In genomic region chr11:32226124-32226871, GRCm38 (mm10) we compare ENCODE assay signal across 8 mouse cellular contexts. TPM values are rescaled to one million over a fixed set of nuclear protein-coding genes. Genes with fewer than 3 reads are reported as not detected.
DNase-seq lines count a peak whose midpoint lies in the region; ATAC-seq and TF ChIP-seq lines count a peak whose summit lies in the region.

Gene Mpg, plus strand, starts transcription at chr11:32226505.

- no peaks in the 10 kb centered on the region for H3K9me3 ChIP-seq in E14TG2a.4 (ENCODE audit: low read length)
- no peaks in the 10 kb centered on the region for H3K9me3 ChIP-seq in forebrain, embryonic 11.5 days (ENCODE audit: control insufficient read depth, low read length)
- H3K9me3 ChIP-seq in heart, embryonic 15.5 days (replicated peaks): no peaks in the 10 kb centered on the region
- no peaks in the 10 kb centered on the region for H3K9me3 ChIP-seq in liver, postnatal 0 days (ENCODE audit: low read length)
- H3K9me3 ChIP-seq in neural tube, embryonic 13.5 days: no peaks in the 10 kb centered on the region

- peak within 1 kb of the TSS; percentile 69 for H3K4me2 ChIP-seq in forebrain, embryonic 11.5 days (ENCODE audit: low read depth, low read length, severe bottlenecking)
- peak within 1 kb of the TSS; percentile 85 for H3K4me2 ChIP-seq in heart, embryonic 15.5 days
- H3K4me2 ChIP-seq in liver, postnatal 0 days (ENCODE audit: low read depth, low read length): peak within 1 kb of the TSS; percentile 83
- peak within 1 kb of the TSS; percentile 73 for H3K4me2 ChIP-seq in neural tube, embryonic 13.5 days

- peak; percentile 85 for ATAC-seq in forebrain, embryonic 11.5 days (replicated peaks; ENCODE audit: low FRiP score)
- peak; percentile 72 for ATAC-seq in heart, embryonic 15.5 days (replicated peaks; ENCODE audit: insufficient number of reproducible peaks, insufficient read depth, low FRiP score, low read depth)
- peak; percentile 90 for ATAC-seq in liver, postnatal 0 days
- peak; percentile 83 for ATAC-seq in neural tube, embryonic 13.5 days (ENCODE audit: low read depth)

- peak; percentile 87 for DNase-seq in c-Kit-negative CD71-positive TER-119-positive erythroid progenitor cells, embryonic 14.5 days (ENCODE audit: low read depth, low spot score)
- peak; percentile 93 for DNase-seq in forebrain, embryonic 11.5 days (ENCODE audit: low spot score)
- DNase-seq in kidney, postnatal 25 days: peak; percentile 91 to 95
- DNase-seq in liver, postnatal 0 days: peak; percentile 96
- peak; percentile 82 for DNase-seq in telencephalon, adult 2 months (ENCODE audit: low read depth, low spot score)

- TF ChIP-seq EP300 in liver, postnatal 0 days (IDR thresholded peaks at IDR 0.05; ENCODE audit: low read depth): no peak

- peaks cover 31% of the 10 kb centered on the region for H3K27me3 ChIP-seq in E14TG2a.4 (ENCODE audit: insufficient read depth, low read length)
- H3K27me3 ChIP-seq in forebrain, embryonic 11.5 days (ENCODE audit: control insufficient read depth, insufficient read depth, low read length): peaks cover 11% of the 10 kb centered on the region; the same call in 1 of the 2 replicates
- H3K27me3 ChIP-seq in heart, embryonic 15.5 days: no peaks in the 10 kb centered on the region
- peaks cover 32% of the 10 kb centered on the region for H3K27me3 ChIP-seq in liver, postnatal 0 days (ENCODE audit: insufficient read depth, low read length)
- H3K27me3 ChIP-seq in neural tube, embryonic 13.5 days: peaks cover 28% of the 10 kb centered on the region

- TF ChIP-seq CTCF in E14TG2a.4 (conservative IDR thresholded peaks at IDR 0.05; ENCODE audit: low read length): no peak
- TF ChIP-seq CTCF in liver, postnatal 0 days (IDR thresholded peaks at IDR 0.05; ENCODE audit: low read depth): no peak

- WGBS in forebrain, embryonic 11.5 days: 4% methylated on average over 47 of the region's 47 CpGs
- 2% methylated on average over 47 of the region's 47 CpGs for WGBS in heart, embryonic 15.5 days
- 2% methylated on average over 47 of the region's 47 CpGs for WGBS in liver, postnatal 0 days (ENCODE audit: insufficient replicate concordance)
- 4% methylated on average over 47 of the region's 47 CpGs for WGBS in neural tube, embryonic 13.5 days

- H3K9ac ChIP-seq in forebrain, embryonic 11.5 days (ENCODE audit: low read length): peak within 1 kb of the TSS; percentile 85
- H3K9ac ChIP-seq in heart, embryonic 15.5 days: peak within 1 kb of the TSS; percentile 78
- peak within 1 kb of the TSS; percentile 89 for H3K9ac ChIP-seq in liver, postnatal 0 days (replicated peaks)
- H3K9ac ChIP-seq in neural tube, embryonic 13.5 days: peak within 1 kb of the TSS; percentile 86

- H3K36me3 ChIP-seq in E14TG2a.4 (ENCODE audit: insufficient read depth, low read length): peaks cover 37% of the 10 kb centered on the region
- peaks cover 2% of the 10 kb centered on the region; the same call in 1 of the 2 replicates for H3K36me3 ChIP-seq in forebrain, embryonic 11.5 days (ENCODE audit: control insufficient read depth, insufficient read depth, low read length)
- peaks cover 12% of the 10 kb centered on the region; the same call in 1 of the 2 replicates for H3K36me3 ChIP-seq in heart, embryonic 15.5 days
- peaks cover 24% of the 10 kb centered on the region for H3K36me3 ChIP-seq in liver, postnatal 0 days (replicated peaks; ENCODE audit: insufficient read depth, low read length)
- peaks cover 23% of the 10 kb centered on the region for H3K36me3 ChIP-seq in neural tube, embryonic 13.5 days

- peak within 1 kb of the TSS; percentile 91 for H3K4me3 ChIP-seq in E14TG2a.4 (replicated peaks; ENCODE audit: low read length)
- H3K4me3 ChIP-seq in forebrain, embryonic 11.5 days (ENCODE audit: low read depth, low read length): peak within 1 kb of the TSS; percentile 59
- H3K4me3 ChIP-seq in heart, embryonic 15.5 days: peak within 1 kb of the TSS; percentile 70
- peak within 1 kb of the TSS; percentile 81 for H3K4me3 ChIP-seq in liver, postnatal 0 days (ENCODE audit: low read depth, low read length)
- peak within 1 kb of the TSS; percentile 69 for H3K4me3 ChIP-seq in neural tube, embryonic 13.5 days

- no peak within 1 kb of the TSS; the same call in 1 of the 2 replicates for H3K27ac ChIP-seq in forebrain, embryonic 11.5 days (ENCODE audit: low read depth, low read length)
- peak within 1 kb of the TSS; percentile 88 for H3K27ac ChIP-seq in heart, embryonic 15.5 days
- H3K27ac ChIP-seq in liver, postnatal 0 days (ENCODE audit: low read depth): peak within 1 kb of the TSS; percentile 77
- H3K27ac ChIP-seq in neural tube, embryonic 13.5 days (replicated peaks): peak within 1 kb of the TSS; percentile 87

- H3K4me1 ChIP-seq in E14TG2a.4 (replicated peaks; ENCODE audit: low read depth, low read length): peaks cover 51% of the 10 kb centered on the region
- peaks cover 11% of the 10 kb centered on the region for H3K4me1 ChIP-seq in forebrain, embryonic 11.5 days (replicated peaks; ENCODE audit: control insufficient read depth, insufficient read depth, low read length)
- peaks cover 47% of the 10 kb centered on the region for H3K4me1 ChIP-seq in heart, embryonic 15.5 days (replicated peaks)
- H3K4me1 ChIP-seq in liver, postnatal 0 days (ENCODE audit: insufficient read depth): peaks cover 33% of the 10 kb centered on the region
- H3K4me1 ChIP-seq in neural tube, embryonic 13.5 days (replicated peaks): peaks cover 59% of the 10 kb centered on the region

RNA-seq across cellular contexts. Expression of gene Mpg, which starts in this region (rescaled TPM):
- 27.7 and 28.0 TPM in 2 replicates for polyA plus RNA-seq in forebrain, embryonic 11.5 days (2014; fragmentation: Nextera tagmentation; extraction: Ambion mirVana)
- 14.3 and 22.4 TPM in 2 replicates for polyA plus RNA-seq in heart, embryonic 15.5 days (2015; fragmentation: Nextera tagmentation; extraction: Ambion mirVana)
- polyA plus RNA-seq in liver, postnatal 0 days (2015; fragmentation: Nextera tagmentation; extraction: Ambion mirVana): 13.5 and 14.2 TPM in 2 replicates
- 35.8 and 36.6 TPM in 2 replicates for polyA plus RNA-seq in neural tube, embryonic 13.5 days (2015; fragmentation: Nextera tagmentation; extraction: Ambion mirVana)
